Mouse (Mus musculus) limb, embryonic 14.5 days (tissue): ENCODE data around the gene Vmn1r4. TPM values are rescaled to one million over a fixed set of nuclear protein-coding genes. Genes with fewer than 3 reads are reported as not detected.
A peak's percentile ranks its signal among the peaks of the same experiment; 100 is the strongest.

Experiments
- ATAC-seq: fragments of 200-750 bp; cut with Nextera tagmentation; 2 replicates; pipeline ENCODE4 v1.8.0; 2017; ENCODE audit warnings: low read depth, moderate number of reproducible peaks, moderate TSS enrichment; ENCODE audit not compliant: low FRiP score
- DNase-seq: peaks from one replicate; pipeline ENCODE4 v3.0.0-alpha.2; 2015; ENCODE audit warnings: low spot score
- H3K27ac ChIP-seq: fragments of 300-500 bp; sonication (generic); replicated peaks from 2 replicates; pipeline ENCODE4 v1.5.1; 2014; ENCODE audit warnings: low read depth, mild to moderate bottlenecking, low read length, moderate library complexity, mixed read lengths
- H3K27me3 ChIP-seq: fragments of 300-500 bp; sonication (generic); 2 replicates; pipeline ENCODE4 v1.6.1; 2014; ENCODE audit warnings: low read length, mixed read lengths; ENCODE audit not compliant: control insufficient read depth, insufficient read depth
- H3K36me3 ChIP-seq: fragments of 300-500 bp; sonication (generic); 2 replicates; pipeline ENCODE4 v1.6.1; 2014; ENCODE audit warnings: mild to moderate bottlenecking, low read length, moderate library complexity, mixed read lengths; ENCODE audit not compliant: control insufficient read depth, insufficient read depth
- H3K4me1 ChIP-seq: fragments of 300-500 bp; sonication (generic); 2 replicates; pipeline ENCODE4 v1.6.1; 2014; ENCODE audit warnings: antibody characterized with exemption, low read length, mixed read lengths; ENCODE audit not compliant: control insufficient read depth, insufficient read depth
- H3K4me2 ChIP-seq: fragments of 300-500 bp; sonication (generic); replicated peaks from 2 replicates; pipeline ENCODE4 v1.6.1; 2014; ENCODE audit warnings: low read depth, mild to moderate bottlenecking, low read length, moderate library complexity; ENCODE audit not compliant: severe bottlenecking
- H3K4me3 ChIP-seq: fragments of 300-500 bp; sonication (generic); replicated peaks from 2 replicates; pipeline ENCODE4 v1.5.1; 2014; ENCODE audit warnings: low read length
- H3K9ac ChIP-seq: fragments of 300-500 bp; sonication (generic); 2 replicates; pipeline ENCODE4 v1.6.1; 2014; ENCODE audit warnings: mild to moderate bottlenecking, low read depth, low read length, moderate library complexity; ENCODE audit not compliant: severe bottlenecking
- H3K9me3 ChIP-seq: fragments of 300-500 bp; sonication (generic); 2 replicates; pipeline ENCODE4 v1.6.1; 2016; ENCODE audit warnings: low read length; ENCODE audit not compliant: control insufficient read depth
- POLR2A ChIP-seq: fragments of 200-500 bp; IDR thresholded peaks from 2 replicates; pipeline ENCODE4 v1.8.0; 2012; ENCODE audit warnings: inconsistent platforms, mild to moderate bottlenecking, moderate library complexity, borderline replicate concordance; ENCODE audit not compliant: insufficient read depth, insufficient read length; ENCODE audit errors: extremely low read depth
- WGBS: fragments of 180-500 bp; shearing (Covaris S2); extraction: QIAGEN DNeasy Blood & Tissue Kit; methylation state at CpG from one replicate; pipeline ENCODE4 v1.1.7; 2014; 5-methylcytosine and 5-hydroxymethylcytosine counted together
- polyA plus RNA-seq, 2 experiments: library from polyadenylated mRNA; depleted of rRNA in 1 of 2; stranded (reverse) in 1 of 2; unstranded in 1 of 2; fragments of >200 nt; fragmentation: Nextera tagmentation in 1 of 2; extraction: Ambion mirVana in 1 of 2; gene quantifications; 2 replicates each; pipeline versions ENCODE4 v1.2.1 to v1.2.3; 2012 to 2014

Gene Vmn1r4
- polyA plus RNA-seq, 2 experiments = 0.24 to 0.29 TPM

- H3K36me3 ChIP-seq = no peaks in the 10 kb centered on the region
- no peak overlapping the region for H3K9ac ChIP-seq
- no peak for TF ChIP-seq POLR2A
- ATAC-seq (peak; percentile 57; the same call in 1 of the 2 replicates), DNase-seq (no peak)
- H3K27me3 ChIP-seq = no peaks in the 10 kb centered on the region
- H3K4me3 ChIP-seq = no peak overlapping the region
- 57% methylated on average over 4 of the region's 4 CpGs for WGBS
- no peak overlapping the region for H3K27ac ChIP-seq
- H3K9me3 ChIP-seq = no peaks in the 10 kb centered on the region; the same call in 1 of the 2 replicates
- H3K4me1 ChIP-seq = no peaks in the 10 kb centered on the region
- H3K4me2 ChIP-seq = no peak overlapping the region
Observed at GRCm38 (mm10) chr6:56931648-56932415, 8.0 kb downstream of the Vmn1r4 start.

DNA sequence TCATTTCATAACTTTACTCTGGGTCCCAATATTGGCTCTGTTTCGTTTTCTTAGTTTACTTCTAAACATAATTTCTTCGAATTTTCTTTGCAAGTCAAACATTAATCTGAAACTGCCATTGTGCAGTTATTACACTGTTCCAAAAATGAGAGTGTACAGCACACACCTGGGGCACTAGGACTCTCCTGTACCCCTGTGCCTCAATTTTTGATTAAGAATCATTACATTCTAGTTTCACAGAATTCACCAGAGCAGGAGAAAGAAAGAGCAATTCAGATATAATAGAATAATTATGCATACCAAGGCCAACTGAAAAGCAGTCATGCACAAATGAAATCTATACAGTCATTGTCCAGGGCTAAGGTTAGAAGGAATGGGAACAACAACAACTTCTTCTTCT is 8.6 kb downstream of the Vmn1r4 start:
- H3K9me3 ChIP-seq = no peaks in the 10 kb centered on the region; the same call in 1 of the 2 replicates
- H3K27ac ChIP-seq = no peak overlapping the region
- no peaks in the 10 kb centered on the region for H3K4me1 ChIP-seq
- WGBS = 62% methylated on average over 2 of the region's 2 CpGs
- no peak overlapping the region for H3K9ac ChIP-seq
- no peak overlapping the region for H3K4me2 ChIP-seq
- H3K4me3 ChIP-seq = no peak overlapping the region
- no peak for ATAC-seq
- no peak for DNase-seq
- TF ChIP-seq POLR2A = no peak
- H3K27me3 ChIP-seq = no peaks in the 10 kb centered on the region
- H3K36me3 ChIP-seq = no peaks in the 10 kb centered on the region

- Histone ChIP-seq H3K27ac (no peak overlapping the region), H3K9me3 (no peaks in the 10 kb centered on the region), H3K4me2 (no peak overlapping the region), H3K4me1 (no peaks in the 10 kb centered on the region), H3K27me3 (no peaks in the 10 kb centered on the region), H3K9ac (no peak overlapping the region), H3K4me3 (no peak overlapping the region), H3K36me3 (no peaks in the 10 kb centered on the region)
- no peak for TF ChIP-seq POLR2A
- DNase-seq (no peak), ATAC-seq (no peak)
- 85% methylated on average over 4 of the region's 4 CpGs for WGBS
Observed at GRCm38 (mm10) chr6:56934366-56934765, 10.6 kb downstream of the Vmn1r4 start.

DNA sequence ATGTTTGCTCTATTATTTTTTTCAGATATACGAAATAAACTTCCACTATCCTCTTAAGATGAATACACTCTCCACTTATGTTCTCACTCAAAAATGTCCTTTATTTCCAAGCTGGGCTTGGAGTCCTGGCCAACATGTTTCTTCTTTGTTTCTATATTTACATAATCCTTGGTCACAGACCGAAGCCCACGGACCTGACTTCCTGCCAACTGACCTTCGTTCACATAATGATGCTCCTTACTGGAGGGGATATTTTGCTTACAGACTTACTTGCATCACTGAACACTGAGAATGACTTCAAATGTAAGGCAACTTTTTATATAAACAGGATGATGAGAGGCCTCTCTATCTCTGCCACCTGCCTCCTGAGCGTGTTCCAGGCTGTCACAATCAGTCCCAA is 32.6 kb downstream of the Vmn1r4 start:
- ATAC-seq = no peak
- H3K9ac ChIP-seq = no peak overlapping the region
- H3K4me2 ChIP-seq = no peak overlapping the region
- H3K27ac ChIP-seq = no peak overlapping the region
- H3K36me3 ChIP-seq = no peaks in the 10 kb centered on the region
- H3K9me3 ChIP-seq = no peaks in the 10 kb centered on the region
- DNase-seq = no peak
- no peak for TF ChIP-seq POLR2A
- H3K27me3 ChIP-seq = no peaks in the 10 kb centered on the region
- 82% methylated on average over 5 of the region's 5 CpGs for WGBS
- no peaks in the 10 kb centered on the region for H3K4me1 ChIP-seq
- H3K4me3 ChIP-seq = no peak overlapping the region

GRCm38 (mm10) chr6:56969973-56970372 is 46.2 kb downstream of the Vmn1r4 start, which contains the start of gene Vmn1r5:
Gene Vmn1r5, plus strand, starts transcription at chr6:56970273.
- H3K9ac ChIP-seq = no peak within 1 kb of the TSS
- no peaks in the 10 kb centered on the region for H3K9me3 ChIP-seq
- TF ChIP-seq POLR2A = no peak
- ATAC-seq = no peak
- no peaks in the 10 kb centered on the region for H3K36me3 ChIP-seq
- no peak within 1 kb of the TSS for H3K27ac ChIP-seq
- H3K4me2 ChIP-seq = no peak within 1 kb of the TSS
- H3K4me1 ChIP-seq = no peaks in the 10 kb centered on the region
- no peak for DNase-seq
- no peak within 1 kb of the TSS for H3K4me3 ChIP-seq
- no peaks in the 10 kb centered on the region for H3K27me3 ChIP-seq
